ENCODE assay signal across 9 mouse cellular contexts in genomic region chr17:35125081-35125480, GRCm38 (mm10). TPM values are rescaled to one million over a fixed set of nuclear protein-coding genes. Genes with fewer than 3 reads are reported as not detected.
DNase-seq lines count a peak whose midpoint lies in the region; ATAC-seq and TF ChIP-seq lines count a peak whose summit lies in the region.
"Had no signal": no experiment of that assay in that cellular context is flagged by ENCODE, and none has a peak within 500 bp of the region (broad histone marks: within the 10 kb centered on the region; RNA-seq: fewer than 3 reads in every experiment).

No protein-coding gene starts in this region.

- no peaks in the 10 kb centered on the region for H3K27me3 ChIP-seq in forebrain, embryonic 13.5 days
- H3K27me3 ChIP-seq in forebrain, embryonic 15.5 days, result no peaks in the 10 kb centered on the region
- H3K27me3 ChIP-seq in lung, embryonic 14.5 days (ENCODE audit: insufficient read depth, low read length), result no peaks in the 10 kb centered on the region
- H3K27me3 ChIP-seq in hindbrain, embryonic 15.5 days, result no peaks in the 10 kb centered on the region

- H3K4me2 ChIP-seq in forebrain, embryonic 13.5 days, result 0 out of 2 replicates have a peak overlapping the region, but pooled peaks have one; percentile 86
- no peak overlapping the region for H3K4me2 ChIP-seq in forebrain, embryonic 15.5 days (replicated peaks)
- H3K4me2 ChIP-seq in lung, embryonic 14.5 days, result peak overlapping the region; percentile 79; the same call in 1 of the 2 replicates
- H3K4me2 ChIP-seq in hindbrain, embryonic 15.5 days, result peak overlapping the region; percentile 67; the same call in 1 of the 2 replicates

- TF ChIP-seq CTCF in lung, embryonic 14.5 days (IDR thresholded peaks at IDR 0.05; ENCODE audit: low read depth), result no peak

- 100% methylated on average over 1 of the region's 1 CpGs for WGBS in forebrain, embryonic 13.5 days
- 100% methylated on average over 1 of the region's 1 CpGs for WGBS in forebrain, embryonic 15.5 days
- WGBS in lung, embryonic 14.5 days, result 92% methylated on average over 1 of the region's 1 CpGs
- WGBS in hindbrain, embryonic 15.5 days, result 86% methylated on average over 1 of the region's 1 CpGs

- no peak overlapping the region for H3K27ac ChIP-seq in forebrain, embryonic 13.5 days
- no peak overlapping the region for H3K27ac ChIP-seq in forebrain, embryonic 15.5 days (replicated peaks)
- 0 out of 2 replicates have a peak overlapping the region, but pooled peaks have one; percentile 64 for H3K27ac ChIP-seq in lung, embryonic 14.5 days (ENCODE audit: low read depth)
- no peak overlapping the region for H3K27ac ChIP-seq in hindbrain, embryonic 15.5 days (replicated peaks)

- no peak for DNase-seq in lung, embryonic 14.5 days
- DNase-seq in lung, postnatal 14 days, result no peak
- DNase-seq: cerebellum, postnatal 14 days had no signal

- peaks cover 36% of the 10 kb centered on the region for H3K36me3 ChIP-seq in forebrain, embryonic 13.5 days (ENCODE audit: poor library complexity, severe bottlenecking)
- peaks cover 14% of the 10 kb centered on the region for H3K36me3 ChIP-seq in forebrain, embryonic 15.5 days
- peaks cover 24% of the 10 kb centered on the region; the same call in 1 of the 2 replicates for H3K36me3 ChIP-seq in lung, embryonic 14.5 days (ENCODE audit: insufficient read depth)
- H3K36me3 ChIP-seq in hindbrain, embryonic 15.5 days, result peaks cover 15% of the 10 kb centered on the region

- no peaks in the 10 kb centered on the region for H3K9me3 ChIP-seq in forebrain, embryonic 13.5 days (replicated peaks)
- H3K9me3 ChIP-seq in forebrain, embryonic 15.5 days, result no peaks in the 10 kb centered on the region
- H3K9me3 ChIP-seq in lung, embryonic 14.5 days (ENCODE audit: low read depth, low read length), result no peaks in the 10 kb centered on the region
- no peaks in the 10 kb centered on the region for H3K9me3 ChIP-seq in hindbrain, embryonic 15.5 days

- H3K4me3 ChIP-seq in forebrain, embryonic 13.5 days, result 0 out of 2 replicates have a peak overlapping the region, but pooled peaks have one; percentile 68
- H3K4me3 ChIP-seq in forebrain, embryonic 15.5 days, result no peak overlapping the region
- peak overlapping the region; percentile 48; the same call in 1 of the 2 replicates for H3K4me3 ChIP-seq in lung, embryonic 14.5 days (ENCODE audit: low read depth, low read length)
- H3K4me3 ChIP-seq in hindbrain, embryonic 15.5 days, result no peak overlapping the region; the same call in 1 of the 2 replicates

- H3K9ac ChIP-seq in forebrain, embryonic 13.5 days, result 0 out of 2 replicates have a peak overlapping the region, but pooled peaks have one; percentile 87
- no peak overlapping the region for H3K9ac ChIP-seq in forebrain, embryonic 15.5 days (replicated peaks)
- peak overlapping the region; percentile 74 for H3K9ac ChIP-seq in lung, embryonic 14.5 days
- H3K9ac ChIP-seq in hindbrain, embryonic 15.5 days, result no peak overlapping the region

- peaks cover 44% of the 10 kb centered on the region for H3K4me1 ChIP-seq in forebrain, embryonic 13.5 days
- peaks cover 46% of the 10 kb centered on the region for H3K4me1 ChIP-seq in forebrain, embryonic 15.5 days
- H3K4me1 ChIP-seq in lung, embryonic 14.5 days (ENCODE audit: insufficient read depth), result peaks cover 2% of the 10 kb centered on the region; the same call in 1 of the 2 replicates
- peaks cover 51% of the 10 kb centered on the region for H3K4me1 ChIP-seq in hindbrain, embryonic 15.5 days (replicated peaks)

- no peak for ATAC-seq in forebrain, embryonic 13.5 days
- ATAC-seq in forebrain, embryonic 15.5 days (replicated peaks), result no peak
- ATAC-seq in lung, embryonic 14.5 days (ENCODE audit: insufficient read depth), result no peak
- no peak for ATAC-seq in hindbrain, embryonic 15.5 days (ENCODE audit: low FRiP score, low read depth)
- ATAC-seq in monocyte, adult 5-6 weeks (replicated peaks; ENCODE audit: insufficient number of reproducible peaks, low FRiP score, low TSS enrichment, poor library complexity, severe bottlenecking), result peak; percentile 33
- no peak for ATAC-seq in activated CD4-positive, CD25-positive, alpha-beta regulatory T cell, adult 4 months
- ATAC-seq in cerebellum, adult (ENCODE audit: insufficient number of reproducible peaks, low FRiP score, low TSS enrichment), result no peak

RNA-seq across cellular contexts. Expression of gene D17H6S53E, which starts 1.1 kb away (rescaled TPM):
- polyA plus RNA-seq in forebrain, embryonic 13.5 days (2015; fragmentation: Nextera tagmentation; extraction: Ambion mirVana), result 8.3 and 8.6 TPM in 2 replicates
- polyA plus RNA-seq in forebrain, embryonic 15.5 days (2015; fragmentation: Nextera tagmentation; extraction: Ambion mirVana), result 8.7 TPM in 2 replicates
- polyA plus RNA-seq in lung, embryonic 14.5 days (2014; fragmentation: Nextera tagmentation; extraction: Ambion mirVana), result 6.8 and 7.6 TPM in 2 replicates
- polyA plus RNA-seq in hindbrain, embryonic 15.5 days (2015; fragmentation: Nextera tagmentation; extraction: Ambion mirVana), result 9.3 and 10.8 TPM in 2 replicates
- 33.5 to 43.7 TPM (median 42.6 TPM) in 3 replicates for total RNA-seq in monocyte, adult 5-6 weeks (2017)
- polyA plus RNA-seq in activated CD4-positive, CD25-positive, alpha-beta regulatory T cell, adult 4 months (2017; shearing (Covaris generic)), result 10 to 100 TPM; 22.6 to 26.3 TPM

RNA-seq across cellular contexts. Expression of gene Csnk2b, which starts 3.2 kb away (rescaled TPM):
- polyA plus RNA-seq in forebrain, embryonic 13.5 days (2015; fragmentation: Nextera tagmentation; extraction: Ambion mirVana), result 339 and 356 TPM in 2 replicates
- polyA plus RNA-seq in forebrain, embryonic 15.5 days (2015; fragmentation: Nextera tagmentation; extraction: Ambion mirVana), result 307 and 309 TPM in 2 replicates
- polyA plus RNA-seq in lung, embryonic 14.5 days (2014; fragmentation: Nextera tagmentation; extraction: Ambion mirVana), result 288 and 291 TPM in 2 replicates
- polyA plus RNA-seq in hindbrain, embryonic 15.5 days (2015; fragmentation: Nextera tagmentation; extraction: Ambion mirVana), result 308 and 311 TPM in 2 replicates
- total RNA-seq in monocyte, adult 5-6 weeks (2017), result 188 to 293 TPM (median 226 TPM) in 3 replicates
- polyA plus RNA-seq in activated CD4-positive, CD25-positive, alpha-beta regulatory T cell, adult 4 months (2017; shearing (Covaris generic)), result 100 to 1,000 TPM; 274 to 355 TPM

RNA-seq across cellular contexts. Expression of gene Gpank1, which starts 3.8 kb away (rescaled TPM):
- 32.4 and 33.3 TPM in 2 replicates for polyA plus RNA-seq in forebrain, embryonic 13.5 days (2015; fragmentation: Nextera tagmentation; extraction: Ambion mirVana)
- 29.3 and 32.0 TPM in 2 replicates for polyA plus RNA-seq in forebrain, embryonic 15.5 days (2015; fragmentation: Nextera tagmentation; extraction: Ambion mirVana)
- 18.3 and 19.0 TPM in 2 replicates for polyA plus RNA-seq in lung, embryonic 14.5 days (2014; fragmentation: Nextera tagmentation; extraction: Ambion mirVana)
- polyA plus RNA-seq in hindbrain, embryonic 15.5 days (2015; fragmentation: Nextera tagmentation; extraction: Ambion mirVana), result 24.3 and 25.4 TPM in 2 replicates
- total RNA-seq in monocyte, adult 5-6 weeks (2017), result 62.4 to 126 TPM (median 65.8 TPM) in 3 replicates
- polyA plus RNA-seq in activated CD4-positive, CD25-positive, alpha-beta regulatory T cell, adult 4 months (2017; shearing (Covaris generic)), result 10 to 100 TPM; 60.4 to 70.2 TPM

RNA-seq across cellular contexts. Expression of gene Apom, which starts 6.8 kb away (rescaled TPM):
- 0.93 and 0.99 TPM in 2 replicates for polyA plus RNA-seq in forebrain, embryonic 13.5 days (2015; fragmentation: Nextera tagmentation; extraction: Ambion mirVana)
- 0.28 and 0.31 TPM in 2 replicates for polyA plus RNA-seq in forebrain, embryonic 15.5 days (2015; fragmentation: Nextera tagmentation; extraction: Ambion mirVana)
- polyA plus RNA-seq in lung, embryonic 14.5 days (2014; fragmentation: Nextera tagmentation; extraction: Ambion mirVana), result 0.31 and 0.67 TPM in 2 replicates
- polyA plus RNA-seq in hindbrain, embryonic 15.5 days (2015; fragmentation: Nextera tagmentation; extraction: Ambion mirVana), result 0.21 and 0.79 TPM in 2 replicates
- 1.4 TPM in 1 of 3 replicates, not detected in the others for total RNA-seq in monocyte, adult 5-6 weeks (2017)
- polyA plus RNA-seq in activated CD4-positive, CD25-positive, alpha-beta regulatory T cell, adult 4 months (2017; shearing (Covaris generic)), result not detected

RNA-seq across cellular contexts. Expression of gene Ly6g5b, which starts 9.9 kb away (rescaled TPM):
- polyA plus RNA-seq in forebrain, embryonic 13.5 days (2015; fragmentation: Nextera tagmentation; extraction: Ambion mirVana), result 1.2 and 1.3 TPM in 2 replicates
- 1.2 and 1.3 TPM in 2 replicates for polyA plus RNA-seq in forebrain, embryonic 15.5 days (2015; fragmentation: Nextera tagmentation; extraction: Ambion mirVana)
- polyA plus RNA-seq in lung, embryonic 14.5 days (2014; fragmentation: Nextera tagmentation; extraction: Ambion mirVana), result 1.1 TPM in 2 replicates
- 1.1 and 1.2 TPM in 2 replicates for polyA plus RNA-seq in hindbrain, embryonic 15.5 days (2015; fragmentation: Nextera tagmentation; extraction: Ambion mirVana)
- total RNA-seq in monocyte, adult 5-6 weeks (2017), result not detected in 3 replicates
- polyA plus RNA-seq in activated CD4-positive, CD25-positive, alpha-beta regulatory T cell, adult 4 months (2017; shearing (Covaris generic)), result 1 to 10 TPM; 1.9 to 2.4 TPM

Comparison
In these comparisons a context has a peak if more than half of its experiments do, and no peak if none do; other contexts are left out.
1. H3K4me3 ChIP-seq: peak in forebrain, embryonic 13.5 days (single experiment) and lung, embryonic 14.5 days (single experiment); none in forebrain, embryonic 15.5 days (single experiment) and hindbrain, embryonic 15.5 days (single experiment).
2. H3K9ac ChIP-seq: peak in forebrain, embryonic 13.5 days (single experiment) and lung, embryonic 14.5 days (single experiment); none in forebrain, embryonic 15.5 days (single experiment) and hindbrain, embryonic 15.5 days (single experiment).